Mouse (Mus musculus) monocyte, adult 5-6 weeks (primary cell): ENCODE measurements around the gene Trp53tg5. TPM values are rescaled to one million over a fixed set of nuclear protein-coding genes. Genes with fewer than 3 reads are reported as not detected.

Experiments used
- ATAC-seq: fragments of 153-309, 156-312 bp; replicated peaks from 2 replicates; pipeline ENCODE4 v1.8.0; 2017; ENCODE audit warnings: mild to moderate bottlenecking; ENCODE audit not compliant: low TSS enrichment, insufficient number of reproducible peaks, severe bottlenecking, poor library complexity, low FRiP score
- total RNA-seq: library from RNA; stranded (forward); fragments of 200-1000, 200-491, 200-594 nt; gene quantifications from 3 replicates; pipeline ENCODE4 v1.2.3, GENCODE M21; 2017

The Trp53tg5 gene
- 0.68 TPM in 1 of 3 replicates, not detected in the others for total RNA-seq

DNA sequence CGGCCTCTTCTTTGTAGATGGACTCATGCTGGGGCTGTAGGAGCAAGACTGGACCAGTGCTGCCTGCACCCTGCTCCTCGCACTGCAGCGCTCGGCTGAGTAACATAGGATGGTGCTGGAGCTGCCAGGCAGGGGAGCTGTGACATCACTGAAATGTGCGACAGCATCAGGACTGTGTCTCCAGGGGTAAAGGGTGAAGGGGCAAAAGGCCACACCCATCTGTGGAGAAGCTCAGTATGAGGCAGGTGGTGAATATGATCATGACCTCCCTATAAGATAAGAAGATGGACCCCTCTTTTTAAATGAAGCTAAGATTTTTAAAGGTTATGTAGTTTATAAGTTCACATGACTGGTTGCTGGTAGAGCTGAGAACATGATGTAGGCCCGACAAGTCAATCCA is at the start of gene Trp53tg5:
Trp53tg5 (minus strand) TSS at position 101 of the 400 bp plus-strand sequence.
- ATAC-seq, result no peak

DNA sequence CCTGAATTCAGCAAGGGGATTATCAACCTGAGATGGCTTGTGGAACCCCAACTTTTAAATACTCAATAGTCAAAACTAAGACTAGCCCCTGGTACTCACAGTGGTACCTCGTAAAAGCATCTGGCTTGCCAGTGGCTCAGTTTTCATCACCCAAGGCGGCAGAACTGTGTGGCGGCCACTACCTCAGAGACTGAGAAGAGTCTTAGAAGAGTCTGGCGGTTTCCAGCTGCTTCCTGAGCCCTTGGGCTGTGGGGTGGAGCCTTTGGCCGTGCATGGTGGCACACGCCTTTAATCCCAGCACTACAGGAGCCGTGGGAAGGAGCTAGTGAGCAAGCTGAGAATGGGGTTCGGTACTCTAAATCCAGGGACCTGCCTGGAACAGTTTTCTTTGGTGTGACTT is 48.8 kb upstream of the Trp53tg5 start:
- ATAC-seq, result 0 out of 2 replicates have a peak, but pooled peaks have one; percentile 11

DNA sequence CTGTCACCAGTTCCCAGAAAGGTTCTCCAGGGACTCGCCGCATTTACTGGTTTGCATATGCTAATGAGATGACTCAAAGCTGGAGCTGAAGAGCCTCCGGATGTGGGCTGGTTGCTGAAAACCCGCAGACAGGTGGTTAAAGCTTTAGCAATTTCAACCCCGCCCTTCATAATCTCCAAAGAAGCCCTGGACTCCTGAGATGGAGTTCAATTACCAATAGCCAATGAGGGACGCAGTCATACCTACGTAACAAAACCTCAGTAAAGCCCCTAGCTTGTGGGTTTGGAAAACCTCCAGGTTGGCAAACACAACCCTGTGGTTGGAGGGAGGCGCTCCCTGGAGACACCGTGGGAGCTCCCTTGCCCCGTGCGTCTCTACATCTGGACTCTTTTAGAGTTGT is 48.3 kb upstream of the Trp53tg5 start:
- peak; percentile 80 for ATAC-seq

DNA sequence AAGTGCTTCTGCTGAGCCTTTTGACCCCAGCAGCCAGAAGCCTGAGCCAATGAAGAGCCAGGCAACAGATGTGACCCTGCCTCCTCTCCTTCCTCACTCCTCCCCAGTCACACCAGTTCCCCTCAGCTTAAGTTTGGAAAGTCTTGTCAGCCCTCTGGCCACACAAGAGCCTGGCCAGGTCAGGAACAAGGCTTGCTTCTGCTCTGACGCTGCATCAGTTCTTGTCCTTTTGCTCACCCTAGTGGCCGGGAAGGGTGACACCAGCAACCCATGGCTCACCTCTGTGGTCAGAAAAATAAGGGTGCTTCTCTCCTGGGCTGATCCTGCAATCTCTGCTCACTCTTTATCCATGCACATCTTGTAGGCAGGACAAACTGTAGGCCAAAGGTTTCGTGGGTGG is 47.3 kb upstream of the Trp53tg5 start:
- ATAC-seq, result peak; percentile 69

DNA sequence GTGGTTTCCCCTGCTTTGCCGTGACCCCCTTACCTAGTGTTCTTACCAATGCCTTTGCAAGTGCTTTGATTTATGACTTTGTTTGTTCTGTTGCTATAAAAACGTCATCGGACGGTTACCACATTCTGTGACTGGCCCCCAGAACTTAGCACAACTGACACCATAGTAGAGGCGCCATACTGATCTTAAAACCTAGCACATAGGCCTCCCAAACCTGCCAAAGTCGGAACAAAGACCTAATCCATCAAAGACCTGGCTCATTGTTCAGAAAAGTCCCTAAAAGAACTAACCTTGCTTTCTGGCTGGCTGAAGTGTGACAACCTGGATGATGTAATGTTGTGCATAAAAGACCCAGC is 45.6 kb upstream of the Trp53tg5 start:
- ATAC-seq, result no peak

DNA sequence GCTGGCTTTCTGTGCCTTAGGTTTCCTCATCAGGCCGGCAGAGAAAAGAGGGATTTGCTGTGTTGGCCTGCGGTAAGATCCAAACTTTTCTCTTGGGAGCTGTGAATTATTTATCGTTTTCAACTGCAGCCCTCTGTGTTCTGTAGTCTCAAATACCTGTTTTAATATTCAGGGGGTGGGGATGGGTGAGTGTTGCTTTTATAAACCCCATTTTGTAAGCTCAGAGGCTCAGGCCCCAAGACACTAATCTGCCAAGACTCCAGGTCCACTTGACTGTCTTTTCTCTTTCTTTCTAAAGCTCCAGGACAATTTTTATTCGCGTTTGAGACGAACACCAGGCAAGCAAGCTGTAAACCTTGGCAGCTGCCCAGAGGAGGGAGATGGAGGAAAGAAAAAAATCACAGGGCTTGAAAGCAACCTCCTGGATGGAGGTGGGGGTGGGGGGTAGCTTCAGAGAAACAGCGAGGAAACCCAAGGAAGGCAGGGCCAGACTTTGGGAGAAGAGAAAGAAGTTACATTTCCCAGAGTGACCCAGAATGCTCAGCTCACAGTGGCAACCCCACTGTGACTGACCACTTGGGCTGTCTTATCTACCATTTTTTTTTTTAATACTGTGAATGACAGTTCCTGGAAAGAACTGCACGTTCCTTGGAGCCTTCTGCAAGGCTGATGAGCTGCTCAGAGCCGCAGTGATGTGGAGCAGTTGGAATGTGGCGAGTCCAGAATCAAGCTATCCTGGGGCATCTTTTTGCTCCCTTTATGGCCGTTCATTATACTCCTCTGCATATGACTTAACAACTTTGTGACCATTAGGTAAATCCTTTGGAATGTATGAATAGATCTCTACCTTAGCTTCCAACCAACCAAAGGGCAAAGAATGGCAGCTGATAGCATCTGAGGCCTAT is 45.0 kb upstream of the Trp53tg5 start:
- ATAC-seq, result no peak

DNA sequence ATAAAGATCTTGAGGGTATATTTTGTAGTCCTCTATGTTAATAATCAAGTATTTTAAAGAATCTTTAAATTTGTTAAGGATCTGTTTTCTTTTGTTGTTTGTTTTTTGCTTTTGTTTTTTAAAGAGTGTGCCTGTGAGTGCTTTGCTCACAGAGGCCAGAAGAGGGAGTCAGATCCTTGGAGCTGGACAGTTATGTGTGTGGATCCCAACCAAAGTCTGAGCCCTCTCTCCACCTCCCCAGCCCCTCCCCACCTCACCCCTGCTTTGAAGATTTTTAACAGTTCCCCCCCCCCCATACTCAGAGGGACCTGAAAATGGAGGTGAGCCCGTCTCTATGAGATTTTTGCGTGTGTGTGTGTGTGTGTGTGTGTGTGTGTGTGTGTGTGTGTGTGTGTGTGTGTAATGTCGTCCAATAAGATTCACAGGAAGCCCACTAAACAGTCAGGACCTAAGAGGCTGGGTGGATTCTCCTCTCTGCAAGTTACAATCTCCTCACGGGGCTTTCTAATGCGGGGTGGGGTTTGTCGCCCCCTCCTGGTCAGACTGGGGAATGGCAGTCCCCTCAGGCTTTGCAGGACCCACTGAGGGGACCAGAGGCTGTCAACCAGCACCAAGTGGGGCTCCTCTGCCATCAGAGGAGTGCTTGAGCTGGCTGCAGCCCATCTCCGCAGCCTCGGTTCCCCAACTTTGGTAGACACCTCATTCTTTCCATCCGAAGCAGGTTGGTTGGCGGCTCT is 44.1 kb upstream of the Trp53tg5 start:
- peak; percentile 58; the same call in 1 of the 2 replicates for ATAC-seq

DNA sequence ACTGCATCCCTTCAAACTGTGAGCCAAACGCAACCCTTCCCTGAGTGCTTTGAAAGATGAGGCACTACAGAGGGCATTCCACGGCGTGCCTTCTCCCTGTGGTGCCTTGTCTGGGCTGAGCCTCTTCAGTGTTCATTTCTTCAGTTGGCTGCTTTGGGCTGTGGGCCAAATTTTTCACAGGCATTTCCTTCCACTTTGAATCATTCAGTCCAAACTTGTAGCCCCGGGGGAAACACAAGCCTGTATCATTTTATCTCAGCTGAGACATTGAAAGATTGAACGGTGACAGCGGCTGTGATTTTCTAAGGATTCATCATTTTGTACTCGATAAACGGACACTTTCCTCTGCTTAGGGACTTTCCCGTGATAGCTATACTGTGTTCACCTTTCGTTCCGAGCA is 43.1 kb upstream of the Trp53tg5 start:
- no peak for ATAC-seq

DNA sequence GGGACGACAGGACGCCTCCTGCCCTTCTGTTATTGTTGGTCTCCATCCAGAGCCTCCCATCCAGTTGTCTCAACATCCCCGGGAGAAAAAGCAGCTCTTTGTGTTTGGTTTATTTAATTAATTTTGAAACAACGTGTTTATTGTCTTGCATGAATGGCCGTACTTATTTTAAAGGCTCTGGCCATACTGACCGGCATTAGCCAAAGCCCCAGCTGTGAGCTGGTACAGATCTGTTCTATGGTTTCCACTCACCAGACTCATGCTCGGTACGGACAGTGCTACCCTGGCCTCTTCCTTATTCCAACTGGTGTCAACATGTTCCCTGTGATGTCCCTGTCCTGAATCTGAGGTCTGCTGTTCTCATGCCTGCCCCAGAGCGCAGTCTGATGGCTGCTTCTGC is 42.4 kb upstream of the Trp53tg5 start:
- ATAC-seq, result no peak

DNA sequence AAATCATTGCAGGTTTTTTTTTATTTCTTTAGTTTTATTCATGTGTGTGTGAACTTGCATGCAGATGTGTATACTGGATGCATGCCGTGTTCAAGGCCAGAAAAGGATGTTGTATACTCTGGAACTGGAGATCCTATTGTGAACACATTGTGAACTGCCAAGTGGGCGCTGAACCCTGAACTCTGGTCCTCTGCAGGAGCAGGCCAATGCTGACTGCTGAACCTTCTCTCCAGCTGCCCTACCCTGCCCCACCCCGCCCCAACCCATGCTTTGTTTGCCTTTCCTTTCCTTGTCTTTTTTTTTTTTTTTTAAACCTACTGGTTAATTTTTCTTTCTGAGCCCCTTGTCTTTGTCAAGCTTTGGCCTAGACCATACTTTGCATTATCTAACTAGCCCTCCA is 41.4 kb upstream of the Trp53tg5 start:
- ATAC-seq, result no peak

DNA sequence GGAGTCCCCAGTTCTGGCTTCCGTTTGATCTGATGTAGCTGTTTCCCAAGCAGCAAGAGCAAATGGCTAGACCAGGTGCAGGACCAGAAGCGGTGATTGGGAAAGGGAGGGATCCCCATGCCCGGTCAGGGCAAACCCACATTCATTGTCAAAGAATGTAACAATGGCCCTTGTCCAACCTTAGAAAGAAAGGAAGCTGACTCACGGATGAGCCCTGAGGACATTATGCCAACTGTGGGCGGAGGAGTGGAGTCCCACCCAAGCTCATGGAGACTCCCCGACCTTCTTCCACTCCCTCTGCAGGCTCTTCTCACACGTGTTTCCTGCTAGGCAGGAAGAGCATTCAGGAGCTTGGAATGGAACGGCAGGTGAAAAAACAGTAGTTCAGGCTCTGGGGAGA is 39.9 kb upstream of the Trp53tg5 start:
- ATAC-seq, result no peak

DNA sequence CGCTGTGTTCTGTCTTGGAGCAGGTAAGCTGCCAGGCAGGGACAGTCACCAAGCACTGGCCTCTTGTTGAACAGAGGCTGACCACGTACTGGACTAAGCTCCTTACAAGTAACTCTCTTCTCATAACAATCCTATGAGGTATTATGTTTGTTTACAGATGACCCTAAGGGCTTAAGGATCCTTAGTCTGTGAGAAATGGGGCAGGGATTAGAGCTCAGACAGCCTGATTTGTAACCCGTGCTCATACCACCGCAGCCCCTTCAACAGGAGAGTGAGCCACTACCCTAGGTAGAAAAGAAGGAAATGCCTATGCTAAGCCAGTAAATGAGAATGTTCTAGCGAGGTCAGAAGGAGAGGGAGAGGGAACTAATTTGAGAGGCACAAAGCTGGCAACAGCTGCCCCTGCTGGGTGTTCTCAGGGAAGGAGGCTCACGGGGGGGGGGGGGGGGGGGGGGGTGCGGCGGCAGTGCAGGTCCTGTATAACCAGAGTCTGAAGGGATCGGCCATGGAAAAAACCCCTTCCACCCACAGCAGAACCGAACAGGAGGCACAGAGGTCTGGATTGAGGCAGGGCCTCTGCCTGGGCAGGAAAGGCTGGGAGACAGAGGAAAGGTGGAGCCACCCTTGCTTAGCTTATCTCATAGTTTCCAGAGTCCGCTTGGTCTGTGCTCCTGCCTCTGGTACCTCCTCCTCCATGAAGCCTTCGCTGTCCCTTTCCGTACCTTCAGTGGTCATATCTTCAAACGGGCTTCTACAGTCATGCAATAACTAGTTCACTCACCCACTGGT is 38.8 kb upstream of the Trp53tg5 start:
- ATAC-seq, result no peak

DNA sequence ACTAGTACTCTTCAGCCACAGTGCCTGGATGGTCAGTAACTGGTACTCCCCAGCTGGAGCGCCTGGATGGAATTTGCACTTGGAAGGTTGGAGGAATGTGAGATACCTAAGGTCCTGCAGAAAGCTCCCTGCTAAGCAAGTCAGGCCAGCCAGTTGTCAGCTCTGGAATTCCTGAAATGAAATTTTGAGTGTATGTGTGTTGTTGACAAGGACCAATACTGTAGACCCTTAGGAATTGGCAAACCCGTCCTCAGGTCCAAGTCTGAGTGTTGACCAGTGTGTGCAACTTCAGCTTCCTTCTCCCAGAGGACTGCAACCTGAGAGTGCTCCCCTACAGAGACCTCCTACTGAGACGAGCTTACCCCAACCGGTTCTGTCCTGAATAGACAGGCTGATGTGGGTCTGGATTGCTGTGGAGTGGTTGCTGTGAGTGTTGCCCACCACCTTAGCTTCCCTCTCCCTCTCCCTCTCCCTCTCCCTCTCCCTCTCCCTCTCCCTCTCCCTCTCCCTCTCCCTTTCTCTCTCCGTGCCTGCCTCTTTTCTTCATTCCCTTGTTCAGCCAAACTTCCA is 37.2 kb upstream of the Trp53tg5 start:
- no peak for ATAC-seq

DNA sequence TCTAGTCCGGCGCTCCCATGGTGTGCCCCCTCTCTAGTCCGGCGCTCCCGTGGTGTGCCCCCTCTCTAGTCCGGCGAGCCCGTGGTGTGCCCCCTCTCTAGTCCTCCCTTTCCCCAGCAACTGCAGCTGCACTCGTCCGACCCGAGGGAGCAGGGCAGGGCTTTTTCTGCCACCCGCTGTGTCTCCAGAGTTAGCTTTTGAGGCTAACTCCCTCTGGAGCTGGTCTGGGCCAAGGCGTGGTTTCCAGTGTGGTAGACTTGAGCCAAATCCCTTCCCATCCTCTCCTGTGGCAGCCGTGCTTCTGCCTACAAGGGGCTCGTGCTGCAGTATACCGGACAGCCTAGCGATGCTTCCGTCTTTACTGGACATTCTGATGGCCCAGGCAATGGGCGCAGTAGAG is 34.3 kb upstream of the Trp53tg5 start:
- no peak for ATAC-seq

DNA sequence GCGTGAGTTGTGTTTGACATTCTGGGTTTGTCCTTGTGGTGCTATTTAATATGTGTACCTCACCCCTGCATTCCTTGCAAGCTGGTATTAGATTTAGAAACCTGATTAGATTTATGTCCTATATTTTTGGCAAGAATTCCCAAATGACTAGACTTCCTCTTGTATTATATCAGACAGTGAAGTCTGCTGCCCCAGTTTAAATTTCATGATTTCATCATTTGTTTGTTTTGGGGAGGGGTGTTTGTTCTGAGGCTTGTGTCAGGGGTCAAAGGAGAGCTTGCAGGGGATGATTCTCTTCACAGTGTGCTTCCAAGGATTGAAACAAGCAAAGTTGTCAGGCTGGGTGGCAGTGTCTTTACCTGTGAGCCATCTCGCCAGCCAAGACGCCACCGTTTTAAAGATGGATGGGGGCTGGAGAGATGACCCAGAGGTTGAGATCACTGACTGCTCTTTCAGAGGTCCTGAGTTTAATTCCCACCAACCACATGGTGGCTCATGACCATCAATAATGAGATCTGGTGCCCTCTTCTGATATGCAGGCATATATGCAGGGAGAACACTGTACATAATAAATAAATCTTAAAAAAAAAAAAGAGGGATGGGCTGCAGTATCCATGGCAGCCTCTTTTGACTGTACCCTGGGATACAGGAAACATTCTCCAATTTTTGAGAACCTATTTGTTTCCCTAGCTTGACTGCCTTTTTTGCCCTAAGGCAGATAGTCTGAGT is 32.3 kb upstream of the Trp53tg5 start:
- ATAC-seq, result no peak

DNA sequence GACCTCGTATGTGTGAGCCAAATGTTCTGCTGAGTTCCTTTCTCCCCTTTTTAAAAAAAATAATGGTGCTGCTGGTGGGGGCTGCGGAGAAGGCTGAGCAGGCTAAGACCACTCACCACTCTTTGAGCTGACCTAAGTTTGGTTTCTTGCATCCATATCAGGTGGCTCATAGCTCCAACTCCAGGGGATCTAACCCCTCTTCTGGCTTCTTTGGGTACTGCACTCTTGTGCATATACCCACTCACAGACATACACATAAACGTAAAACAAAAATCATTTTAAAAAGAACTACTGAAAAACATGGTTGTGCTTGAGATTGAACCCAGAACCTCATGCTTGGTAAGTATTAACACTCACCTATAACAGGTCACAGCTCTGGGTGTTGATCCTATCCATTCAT is 31.4 kb upstream of the Trp53tg5 start:
- no peak for ATAC-seq

DNA sequence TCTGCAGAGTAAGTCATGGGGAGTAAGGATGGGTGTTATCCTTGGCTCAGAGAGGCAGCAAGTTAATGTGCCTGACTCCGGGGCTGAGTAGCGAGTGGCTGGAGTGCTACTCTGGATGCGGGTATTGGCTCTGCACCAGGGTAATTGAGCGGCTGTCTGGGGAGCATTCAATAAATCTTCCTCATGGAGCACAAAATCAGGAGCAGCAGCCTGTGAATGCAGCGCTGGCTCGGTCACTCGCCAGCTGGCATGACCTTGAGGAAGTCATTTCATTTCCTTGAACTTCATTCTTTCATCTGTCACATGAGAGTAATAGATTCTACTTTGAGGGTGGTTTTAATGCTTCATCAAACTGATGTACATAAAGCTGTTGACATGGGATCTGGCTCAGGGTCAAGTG is 27.0 kb upstream of the Trp53tg5 start:
- ATAC-seq, result no peak

DNA sequence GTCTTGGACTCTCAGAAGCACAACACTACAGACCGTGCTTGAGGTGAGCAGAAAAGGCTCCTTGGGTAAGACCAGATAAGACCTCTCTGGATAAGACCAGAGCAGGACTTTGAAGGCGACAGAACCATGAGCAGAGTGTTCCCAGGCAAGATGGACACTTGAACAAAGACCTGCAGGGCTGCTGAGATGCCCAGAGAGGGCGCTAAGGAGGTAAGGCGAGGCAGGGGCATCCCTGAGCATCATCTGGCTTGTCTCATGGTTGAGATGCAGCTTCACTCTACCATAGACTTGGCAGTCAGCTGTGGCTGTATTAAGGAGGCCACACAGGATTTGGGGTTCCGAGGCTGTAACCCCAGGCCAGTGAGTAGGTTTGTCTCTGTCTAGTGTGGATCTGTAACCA is 25.8 kb upstream of the Trp53tg5 start:
- no peak for ATAC-seq
